Mouse (Mus musculus): ENCODE results near the gene Ahnak. TPM values are rescaled to one million over a fixed set of nuclear protein-coding genes. Genes with fewer than 3 reads are reported as not detected.
"Not testable (repeated sequence)": the region's sequence is repeated elsewhere in the genome, so short reads cannot be mapped to it uniquely, and the experiment has no call there.

The Ahnak gene
- total RNA-seq, 1 experiment: 155 TPM

DNA sequence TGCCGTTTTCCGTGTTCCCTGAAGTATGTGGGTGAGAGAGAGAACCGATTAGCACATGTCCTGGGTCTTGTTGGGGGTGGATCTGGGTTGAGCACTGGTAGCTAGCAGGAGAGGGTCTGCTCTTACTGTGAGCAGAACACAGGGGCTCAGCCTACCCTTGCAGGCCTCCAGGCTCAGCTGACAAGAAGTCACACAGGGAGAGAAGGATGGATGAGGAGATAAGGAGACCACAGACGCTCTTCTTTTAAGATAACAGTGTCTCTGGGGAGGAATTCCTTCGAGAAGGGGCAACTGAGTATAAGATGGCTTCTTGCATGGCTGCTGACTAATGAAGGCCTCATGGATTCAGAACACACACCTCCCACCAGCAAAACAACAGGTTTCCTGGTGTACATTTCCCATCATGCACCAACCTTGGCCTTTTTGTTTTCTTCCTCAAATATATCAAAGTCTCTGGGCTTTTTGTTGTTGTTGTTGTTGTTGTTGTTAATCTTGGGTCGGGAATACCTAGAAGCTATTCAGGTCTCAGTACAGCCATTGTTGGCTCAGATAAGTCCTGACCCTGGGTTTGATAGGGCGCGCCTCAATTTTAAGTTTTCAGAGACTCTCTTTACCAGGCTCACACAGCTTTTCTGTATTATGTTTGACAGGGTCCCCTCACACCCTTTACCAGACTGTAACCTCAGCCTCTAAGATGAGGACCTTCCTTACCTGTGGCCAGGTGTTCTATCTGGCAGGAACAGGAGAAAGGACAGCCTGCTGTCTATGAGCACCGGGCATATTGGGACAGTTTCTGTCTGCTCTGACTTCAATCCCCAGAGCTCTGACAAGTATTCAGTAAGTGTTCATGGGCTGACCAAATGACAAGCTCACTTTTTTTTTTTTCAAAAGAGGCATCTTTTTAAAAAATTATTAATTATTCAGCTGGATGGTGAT, 61.5 kb downstream of the Ahnak start:
- peaks cover 2% of the 10 kb centered on the region in 2 experiments; a peak in 1 of 4 replicates for H3K4me1 ChIP-seq (ENCODE audit: control insufficient read depth in 2 of 2, insufficient read depth in 2 of 2, low read length in 2 of 2, poor library complexity in 1 of 2)
- no peak overlapping the region for H3K9ac ChIP-seq (ENCODE audit: insufficient read depth, low read depth, low read length, poor library complexity, severe bottlenecking)
- TF ChIP-seq HCFC1 (IDR thresholded peaks at IDR 0.05; ENCODE audit: borderline replicate concordance, insufficient read depth, low read length) (no peak), CHD2 (IDR thresholded peaks at IDR 0.05; ENCODE audit: low read depth, low read length) (no peak), ZC3H11A (IDR thresholded peaks at IDR 0.05; ENCODE audit: borderline replicate concordance, low read depth, low read length) (no peak), MAFK (IDR thresholded peaks at IDR 0.05; ENCODE audit: insufficient read depth, low read depth, low read length) (no peak), ZNF384 (IDR thresholded peaks at IDR 0.05; ENCODE audit: low read depth, low read length) (no peak)
- H3K36me3 ChIP-seq (ENCODE audit: control insufficient read depth, insufficient read depth, low read length, poor library complexity, severe bottlenecking): no peaks in the 10 kb centered on the region
- in situ Hi-C loops (cut with MboI; ENCODE audit: low sequenced_read_pairs in 2 of 2, unreplicated experiment in 2 of 2): no loop called here
- no peaks in the 10 kb centered on the region for H3K9me3 ChIP-seq (ENCODE audit: control insufficient read depth, insufficient read depth, low read depth, low read length)
- DNase-seq (ENCODE audit: low read depth, low spot score): no peak
- H3K27ac ChIP-seq (ENCODE audit: insufficient read depth, low read depth, low read length, poor library complexity, severe bottlenecking): no peak overlapping the region
- no peak overlapping the region for H3K4me3 ChIP-seq (ENCODE audit: insufficient read depth in 1 of 2, low read depth in 1 of 2, low read length in 2 of 2, poor library complexity in 1 of 2, severe bottlenecking in 1 of 2)

DNA sequence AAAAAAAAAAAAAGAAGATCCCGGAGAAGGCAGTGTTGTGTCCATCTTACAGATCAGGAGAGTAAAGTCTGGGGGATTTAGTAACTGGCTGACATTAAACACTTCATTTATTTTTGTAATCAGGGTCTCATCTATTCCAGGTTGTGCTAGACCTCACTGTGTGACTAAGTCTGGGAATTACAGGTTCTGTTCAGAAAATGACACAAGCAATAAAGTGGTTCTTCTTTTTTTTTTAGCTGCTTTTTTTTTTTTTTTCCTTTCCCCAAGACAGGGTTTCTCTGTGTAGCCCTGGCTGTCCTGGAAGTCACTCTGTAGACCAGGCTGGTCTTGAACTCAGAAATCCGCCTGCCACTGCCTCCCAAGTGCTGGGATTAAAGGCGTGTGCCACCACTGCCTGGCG, 62.9 kb downstream of the Ahnak start:
- H3K36me3 ChIP-seq (ENCODE audit: control insufficient read depth, insufficient read depth, low read length, poor library complexity, severe bottlenecking); DNase-seq (ENCODE audit: low read depth, low spot score); H3K9me3 ChIP-seq (ENCODE audit: control insufficient read depth, insufficient read depth, low read depth, low read length); H3K4me1 ChIP-seq (ENCODE audit: control insufficient read depth in 2 of 2, insufficient read depth in 2 of 2, low read length in 2 of 2, poor library complexity in 1 of 2); H3K27ac ChIP-seq (ENCODE audit: insufficient read depth, low read depth, low read length, poor library complexity, severe bottlenecking); in situ Hi-C loops (cut with MboI; ENCODE audit: low sequenced_read_pairs in 2 of 2, unreplicated experiment in 2 of 2); H3K4me3 ChIP-seq (ENCODE audit: insufficient read depth in 1 of 2, low read depth in 1 of 2, low read length in 2 of 2, poor library complexity in 1 of 2, severe bottlenecking in 1 of 2); H3K9ac ChIP-seq (ENCODE audit: insufficient read depth, low read depth, low read length, poor library complexity, severe bottlenecking): not testable (repeated sequence)

DNA sequence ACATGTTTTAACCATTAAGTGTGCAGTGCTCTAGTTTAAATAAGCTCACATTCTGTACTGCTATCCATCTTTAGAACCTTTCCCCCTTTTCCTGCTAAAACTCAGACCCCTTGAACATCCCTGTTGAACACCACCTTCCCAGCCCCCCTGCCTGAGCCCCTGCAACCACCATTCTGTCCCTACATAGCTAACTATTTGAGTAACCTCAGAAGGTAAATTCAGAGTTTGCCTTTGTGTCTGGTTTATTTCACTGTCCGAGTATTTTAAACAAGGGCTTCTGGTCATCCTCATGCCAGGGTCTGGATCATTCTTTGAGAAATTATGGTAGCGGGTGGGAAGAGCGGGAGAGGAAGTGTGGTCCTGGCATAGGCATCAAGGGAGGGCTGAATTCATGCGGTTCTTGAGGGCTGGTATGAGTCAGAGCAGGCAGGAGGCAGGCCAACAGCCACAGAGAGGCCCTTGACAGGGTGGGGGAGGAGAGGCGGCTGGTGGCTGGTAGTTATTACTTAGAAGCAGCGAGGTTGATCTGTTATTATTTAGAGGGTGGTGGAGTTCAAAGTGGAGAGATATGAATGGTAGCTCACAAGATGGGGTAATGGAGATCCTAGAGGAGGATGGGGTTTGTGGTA, 63.8 kb downstream of the Ahnak start:
- TF ChIP-seq CHD2 (IDR thresholded peaks at IDR 0.05; ENCODE audit: low read depth, low read length) (no peak), ZNF384 (IDR thresholded peaks at IDR 0.05; ENCODE audit: low read depth, low read length) (no peak), HCFC1 (IDR thresholded peaks at IDR 0.05; ENCODE audit: borderline replicate concordance, insufficient read depth, low read length) (no peak)
- Histone ChIP-seq H3K27ac (ENCODE audit: insufficient read depth, low read depth, low read length, poor library complexity, severe bottlenecking) (no peak overlapping the region), H3K36me3 (ENCODE audit: control insufficient read depth, insufficient read depth, low read length, poor library complexity, severe bottlenecking) (no peaks in the 10 kb centered on the region), H3K4me1 (ENCODE audit: control insufficient read depth in 2 of 2, insufficient read depth in 2 of 2, low read length in 2 of 2, poor library complexity in 1 of 2) (peaks cover 2 to 4% of the 10 kb centered on the region in 2 experiments; a peak in 2 of 4 replicates), H3K4me3 (ENCODE audit: insufficient read depth in 1 of 2, low read depth in 1 of 2, low read length in 2 of 2, poor library complexity in 1 of 2, severe bottlenecking in 1 of 2) (no peak overlapping the region), H3K9ac (ENCODE audit: insufficient read depth, low read depth, low read length, poor library complexity, severe bottlenecking) (no peak overlapping the region), H3K9me3 (ENCODE audit: control insufficient read depth, insufficient read depth, low read depth, low read length) (no peaks in the 10 kb centered on the region)
- no peak for DNase-seq (ENCODE audit: low read depth, low spot score)
- in situ Hi-C loops (cut with MboI; ENCODE audit: low sequenced_read_pairs in 2 of 2, unreplicated experiment in 2 of 2): no loop called here

DNA sequence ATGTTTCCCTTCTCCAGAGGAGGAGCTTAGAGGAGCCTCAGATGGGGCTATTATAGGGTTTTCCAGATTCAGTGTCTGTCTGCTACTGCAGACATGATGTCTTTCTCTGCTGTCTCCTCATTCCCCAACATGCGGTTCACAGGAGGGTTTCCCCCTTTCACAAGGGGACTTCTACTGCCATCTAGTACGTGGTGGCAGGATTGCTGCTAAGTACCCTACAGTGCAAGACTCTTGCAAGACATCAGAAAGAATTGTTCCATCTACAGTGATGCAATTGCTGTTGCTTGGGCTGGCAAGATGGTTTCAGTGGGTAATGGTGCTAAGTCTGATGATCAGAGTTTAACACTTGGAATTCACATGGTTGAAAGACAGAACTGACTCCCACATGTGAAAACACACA, 66.1 kb downstream of the Ahnak start:
- H3K9me3 ChIP-seq (ENCODE audit: control insufficient read depth, insufficient read depth, low read depth, low read length): no peaks in the 10 kb centered on the region
- in situ Hi-C loops (cut with MboI; ENCODE audit: low sequenced_read_pairs in 2 of 2, unreplicated experiment in 2 of 2): no loop called here
- DNase-seq (ENCODE audit: low read depth, low spot score): no peak
- H3K4me1 ChIP-seq (ENCODE audit: control insufficient read depth in 2 of 2, insufficient read depth in 2 of 2, low read length in 2 of 2, poor library complexity in 1 of 2): peaks cover 6 to 7% of the 10 kb centered on the region in 2 experiments; a peak in 2 of 4 replicates
- H3K4me3 ChIP-seq (ENCODE audit: insufficient read depth in 1 of 2, low read depth in 1 of 2, low read length in 2 of 2, poor library complexity in 1 of 2, severe bottlenecking in 1 of 2): no peak overlapping the region
- no peak overlapping the region for H3K9ac ChIP-seq (ENCODE audit: insufficient read depth, low read depth, low read length, poor library complexity, severe bottlenecking)
- H3K36me3 ChIP-seq (ENCODE audit: control insufficient read depth, insufficient read depth, low read length, poor library complexity, severe bottlenecking): no peaks in the 10 kb centered on the region
- TF ChIP-seq CHD2 (IDR thresholded peaks at IDR 0.05; ENCODE audit: low read depth, low read length) (no peak), ZNF384 (IDR thresholded peaks at IDR 0.05; ENCODE audit: low read depth, low read length) (no peak), HCFC1 (IDR thresholded peaks at IDR 0.05; ENCODE audit: borderline replicate concordance, insufficient read depth, low read length) (no peak), MAFK (IDR thresholded peaks at IDR 0.05; ENCODE audit: insufficient read depth, low read depth, low read length) (no peak), ZC3H11A (IDR thresholded peaks at IDR 0.05; ENCODE audit: borderline replicate concordance, low read depth, low read length) (no peak)
- no peak overlapping the region for H3K27ac ChIP-seq (ENCODE audit: insufficient read depth, low read depth, low read length, poor library complexity, severe bottlenecking)

Data from ES-E14 (cell line).